Comparison of ENCODE assay signal across 9 mouse cellular contexts in the genomic region with DNA sequence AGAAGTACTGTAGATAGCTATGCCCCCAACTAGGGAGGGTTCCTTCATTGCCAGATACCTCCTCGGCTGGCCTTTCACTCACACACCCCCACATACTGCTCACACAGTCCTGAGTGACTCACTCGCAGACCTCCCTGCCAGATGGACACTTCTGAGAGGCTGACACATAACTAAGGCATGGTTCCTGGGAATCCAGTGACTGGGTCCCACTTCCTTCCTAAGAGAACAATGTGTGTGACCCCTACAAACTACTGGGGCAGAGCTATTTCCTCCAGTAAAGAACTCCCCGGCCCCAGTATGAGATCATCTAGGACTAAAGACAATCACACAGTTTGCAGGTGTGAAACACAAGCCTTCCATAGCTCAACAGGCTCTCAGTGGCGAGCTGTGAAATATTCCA.
DNase-seq lines count a peak whose midpoint lies in the region; ATAC-seq and TF ChIP-seq lines count a peak whose summit lies in the region.
"Had no signal": no experiment of that assay in that cellular context is flagged by ENCODE, and none has a peak within 500 bp of the region (broad histone marks: within the 10 kb centered on the region; RNA-seq: fewer than 3 reads in every experiment).

No protein-coding gene starts in this region.

- H3K36me3 ChIP-seq in forebrain, postnatal 0 days (ENCODE audit: insufficient read depth): no peaks in the 10 kb centered on the region
- no peaks in the 10 kb centered on the region for H3K36me3 ChIP-seq in forebrain, embryonic 10.5 days (replicated peaks)
- no peaks in the 10 kb centered on the region for H3K36me3 ChIP-seq in kidney, embryonic 15.5 days
- no peaks in the 10 kb centered on the region for H3K36me3 ChIP-seq in hindbrain, embryonic 12.5 days

- H3K4me3 ChIP-seq in forebrain, postnatal 0 days (ENCODE audit: low read depth, low read length): no peak overlapping the region
- H3K4me3 ChIP-seq in forebrain, embryonic 10.5 days: no peak overlapping the region
- H3K4me3 ChIP-seq in kidney, embryonic 15.5 days (replicated peaks): no peak overlapping the region
- no peak overlapping the region for H3K4me3 ChIP-seq in hindbrain, embryonic 12.5 days

- H3K27ac ChIP-seq in forebrain, postnatal 0 days (ENCODE audit: low read depth, low read length): no peak overlapping the region
- no peak overlapping the region for H3K27ac ChIP-seq in forebrain, embryonic 10.5 days
- H3K27ac ChIP-seq in kidney, embryonic 15.5 days: peak overlapping the region; percentile 71; the same call in 1 of the 2 replicates
- no peak overlapping the region for H3K27ac ChIP-seq in hindbrain, embryonic 12.5 days

- no peak for TF ChIP-seq CTCF in forebrain, postnatal 0 days (IDR thresholded peaks at IDR 0.05; ENCODE audit: low read depth)

- no peak overlapping the region for H3K9ac ChIP-seq in forebrain, postnatal 0 days
- H3K9ac ChIP-seq in kidney, embryonic 15.5 days: no peak overlapping the region
- no peak overlapping the region for H3K9ac ChIP-seq in hindbrain, embryonic 12.5 days

- no peaks in the 10 kb centered on the region for H3K9me3 ChIP-seq in forebrain, postnatal 0 days (ENCODE audit: low read length)
- no peaks in the 10 kb centered on the region for H3K9me3 ChIP-seq in forebrain, embryonic 10.5 days
- H3K9me3 ChIP-seq in kidney, embryonic 15.5 days (replicated peaks): no peaks in the 10 kb centered on the region
- no peaks in the 10 kb centered on the region for H3K9me3 ChIP-seq in hindbrain, embryonic 12.5 days (replicated peaks)

- DNase-seq in forebrain, postnatal 0 days: no peak
- DNase-seq in forebrain, embryonic 10.5 days (ENCODE audit: extremely low spot score, low spot score): no peak
- DNase-seq in heart, adult 11 months: peak; percentile 99
- DNase-seq in lung, postnatal 25 days (ENCODE audit: low spot score): peak; percentile 75
- DNase-seq in layer of hippocampus, postnatal 14 days (ENCODE audit: low spot score in 2 of 2): no peak
- DNase-seq: thymus, postnatal 36 days had no signal

- 50% methylated on average over 4 of the region's 4 CpGs for WGBS in forebrain, postnatal 0 days
- 66% methylated on average over 4 of the region's 4 CpGs for WGBS in forebrain, embryonic 10.5 days
- WGBS in kidney, embryonic 15.5 days: 29% methylated on average over 4 of the region's 4 CpGs
- WGBS in hindbrain, embryonic 12.5 days: 48% methylated on average over 4 of the region's 4 CpGs

- no peaks in the 10 kb centered on the region for H3K4me1 ChIP-seq in forebrain, postnatal 0 days (ENCODE audit: insufficient read depth)
- H3K4me1 ChIP-seq in forebrain, embryonic 10.5 days: peaks cover 10% of the 10 kb centered on the region; the same call in 1 of the 2 replicates
- H3K4me1 ChIP-seq in kidney, embryonic 15.5 days: peaks cover 22% of the 10 kb centered on the region
- H3K4me1 ChIP-seq in hindbrain, embryonic 12.5 days: peaks cover 14% of the 10 kb centered on the region

- no peak overlapping the region for H3K4me2 ChIP-seq in forebrain, postnatal 0 days (ENCODE audit: low read depth)
- H3K4me2 ChIP-seq in kidney, embryonic 15.5 days: no peak overlapping the region
- H3K4me2 ChIP-seq in hindbrain, embryonic 12.5 days (replicated peaks): no peak overlapping the region

- ATAC-seq in forebrain, postnatal 0 days: 0 out of 2 replicates have a peak, but pooled peaks have one; percentile 32
- peak; percentile 59; the same call in 1 of the 2 replicates for ATAC-seq in kidney, embryonic 15.5 days (replicated peaks; ENCODE audit: low FRiP score)
- no peak for ATAC-seq in megakaryocyte progenitor cell, adult 5-6 weeks (replicated peaks; ENCODE audit: poor library complexity)
- ATAC-seq in hindbrain, embryonic 12.5 days (ENCODE audit: low FRiP score): no peak

- no peaks in the 10 kb centered on the region for H3K27me3 ChIP-seq in forebrain, postnatal 0 days (ENCODE audit: insufficient read depth, low read length)
- no peaks in the 10 kb centered on the region for H3K27me3 ChIP-seq in forebrain, embryonic 10.5 days (ENCODE audit: poor library complexity, severe bottlenecking)
- H3K27me3 ChIP-seq in kidney, embryonic 15.5 days: no peaks in the 10 kb centered on the region
- no peaks in the 10 kb centered on the region for H3K27me3 ChIP-seq in hindbrain, embryonic 12.5 days

Comparison
In these comparisons a context has a peak if more than half of its experiments do, and no peak if none do; other contexts are left out.
1. ATAC-seq: peak in forebrain, postnatal 0 days (single experiment) and kidney, embryonic 15.5 days (single experiment); none in megakaryocyte progenitor cell, adult 5-6 weeks (single experiment) and hindbrain, embryonic 12.5 days (single experiment).
2. DNase-seq: peak in heart, adult 11 months (single experiment) and lung, postnatal 25 days (single experiment); none in forebrain, postnatal 0 days (single experiment), forebrain, embryonic 10.5 days (single experiment) and layer of hippocampus, postnatal 14 days (0 of 2).